Mouse (Mus musculus): Measurements from ENCODE around the gene Fxyd7.

Gene Fxyd7

GRCm38 (mm10) chr7:31076492-31076891 lies 25.2 kb upstream of the Fxyd7 start, which contains the start of gene Fxyd3:
Fxyd3 (minus strand) TSS chr7:31076704.
- no peak for DNase-seq (ENCODE audit: low read depth, low spot score)

- DNase-seq (ENCODE audit: low read depth, low spot score), result no peak
Observed at GRCm38 (mm10) chr7:31074713-31075069, 23.4 kb upstream of the Fxyd7 start.

- no peak for DNase-seq (ENCODE audit: low read depth, low spot score)
Observed at GRCm38 (mm10) chr7:31074061-31074712, 22.9 kb upstream of the Fxyd7 start.

- no peak for DNase-seq (ENCODE audit: low read depth, low spot score)
Observed at GRCm38 (mm10) chr7:31073546-31073945, 22.3 kb upstream of the Fxyd7 start.

GRCm38 (mm10) chr7:31072326-31072725 lies 21.1 kb upstream of the Fxyd7 start:
- DNase-seq (ENCODE audit: low read depth, low spot score), result no peak

GRCm38 (mm10) chr7:31070324-31070723 lies 19.1 kb upstream of the Fxyd7 start:
- DNase-seq (ENCODE audit: low read depth, low spot score), result no peak

- DNase-seq (ENCODE audit: low read depth, low spot score), result no peak
Observed at GRCm38 (mm10) chr7:31069491-31069890, 18.2 kb upstream of the Fxyd7 start.

- no peak for DNase-seq (ENCODE audit: low read depth, low spot score)
Observed at GRCm38 (mm10) chr7:31067836-31068235, 16.6 kb upstream of the Fxyd7 start.

GRCm38 (mm10) chr7:31063074-31063560 lies 11.8 kb upstream of the Fxyd7 start:
- no peak for DNase-seq (ENCODE audit: low read depth, low spot score)

- no peak for DNase-seq (ENCODE audit: low read depth, low spot score)
Observed at GRCm38 (mm10) chr7:31060621-31061010, 9.3 kb upstream of the Fxyd7 start.

- no peak for DNase-seq (ENCODE audit: low read depth, low spot score)
Observed at GRCm38 (mm10) chr7:31059919-31060620, 8.8 kb upstream of the Fxyd7 start.

GRCm38 (mm10) chr7:31059108-31059507 lies 7.8 kb upstream of the Fxyd7 start, which contains the start of gene Lgi4:
Lgi4 (plus strand) TSS chr7:31059342.
- no peak for DNase-seq (ENCODE audit: low read depth, low spot score)

GRCm38 (mm10) chr7:31058211-31058610 lies 6.9 kb upstream of the Fxyd7 start:
- DNase-seq (ENCODE audit: low read depth, low spot score), result no peak

- DNase-seq (ENCODE audit: low read depth, low spot score), result no peak
Observed at GRCm38 (mm10) chr7:31057730-31058129, 6.5 kb upstream of the Fxyd7 start.

GRCm38 (mm10) chr7:31057071-31057470 lies 5.8 kb upstream of the Fxyd7 start, which contains the start of gene Fxyd1:
Fxyd1 (minus strand) TSS chr7:31057199.
- DNase-seq (ENCODE audit: low read depth, low spot score), result no peak

GRCm38 (mm10) chr7:31056448-31056847 lies 5.2 kb upstream of the Fxyd7 start:
- no peak for DNase-seq (ENCODE audit: low read depth, low spot score)

- DNase-seq (ENCODE audit: low read depth, low spot score), result no peak
Observed at GRCm38 (mm10) chr7:31055883-31056282, 4.6 kb upstream of the Fxyd7 start.

- no peak for DNase-seq (ENCODE audit: low read depth, low spot score)
Observed at GRCm38 (mm10) chr7:31055354-31055824, 4.1 kb upstream of the Fxyd7 start.

- no peak for DNase-seq (ENCODE audit: low read depth, low spot score)
Observed at GRCm38 (mm10) chr7:31054661-31055320, 3.5 kb upstream of the Fxyd7 start.

- no peak for DNase-seq (ENCODE audit: low read depth, low spot score)
Observed at GRCm38 (mm10) chr7:31053882-31054447, 2.7 kb upstream of the Fxyd7 start.

GRCm38 (mm10) chr7:31052636-31053434 lies 1.6 kb upstream of the Fxyd7 start:
- no peak for DNase-seq (ENCODE audit: low read depth, low spot score)
